Mouse (Mus musculus) neural tube, embryonic 13.5 days (tissue): ENCODE measurements around the gene Mgarp. TPM values are rescaled to one million over a fixed set of nuclear protein-coding genes. Genes with fewer than 3 reads are reported as not detected.
"Not testable (repeated sequence)": the region's sequence is repeated elsewhere in the genome, so short reads cannot be mapped to it uniquely, and the experiment has no call there.

Experiments
- ATAC-seq: fragments of 200-750 bp; cut with Nextera tagmentation; 2 replicates; pipeline ENCODE4 v1.8.0; 2017; ENCODE audit warnings: low read depth, mild to moderate bottlenecking, moderate TSS enrichment, moderate library complexity
- H3K27ac ChIP-seq: fragments of 300-500 bp; sonication (generic); replicated peaks from 2 replicates; pipeline ENCODE4 v1.5.1; 2015; ENCODE audit warnings: moderate library complexity, mild to moderate bottlenecking, inconsistent platforms
- H3K27me3 ChIP-seq: fragments of 300-500 bp; sonication (generic); 2 replicates; pipeline ENCODE4 v1.6.1; 2015; ENCODE audit warnings: mild to moderate bottlenecking, inconsistent platforms
- H3K36me3 ChIP-seq: fragments of 300-500 bp; sonication (generic); 2 replicates; pipeline ENCODE4 v1.6.1; 2015; ENCODE audit warnings: mild to moderate bottlenecking, inconsistent platforms
- H3K4me1 ChIP-seq: fragments of 300-500 bp; sonication (generic); replicated peaks from 2 replicates; pipeline ENCODE4 v1.6.1; 2015; ENCODE audit warnings: inconsistent platforms
- H3K4me2 ChIP-seq: fragments of 300-500 bp; sonication (generic); 2 replicates; pipeline ENCODE4 v1.6.1; 2015; ENCODE audit warnings: inconsistent platforms, mild to moderate bottlenecking, moderate library complexity
- H3K4me3 ChIP-seq: fragments of 300-500 bp; sonication (generic); 2 replicates; pipeline ENCODE4 v1.5.1; 2015; ENCODE audit warnings: mild to moderate bottlenecking, inconsistent platforms
- H3K9ac ChIP-seq: fragments of 300-500 bp; sonication (generic); 2 replicates; pipeline ENCODE4 v1.6.1; 2015; ENCODE audit warnings: moderate library complexity, mild to moderate bottlenecking, inconsistent platforms
- H3K9me3 ChIP-seq: fragments of 300-500 bp; sonication (generic); 2 replicates; pipeline ENCODE4 v1.6.1; 2016; ENCODE audit warnings: inconsistent platforms
- WGBS: fragments of 180-500 bp; shearing (Covaris S2); methylation state at CpG from one replicate; pipeline ENCODE4 v1.1.7; 2015; 5-methylcytosine and 5-hydroxymethylcytosine counted together
- polyA plus RNA-seq: library from polyadenylated mRNA; unstranded; fragments of >200 nt; fragmentation: Nextera tagmentation; extraction: Ambion mirVana; gene quantifications from 2 replicates; pipeline ENCODE4 v1.2.1, GENCODE M21; 2015

The Mgarp gene
- polyA plus RNA-seq, 1 experiment from 2014 or later = 0.28 TPM

DNA sequence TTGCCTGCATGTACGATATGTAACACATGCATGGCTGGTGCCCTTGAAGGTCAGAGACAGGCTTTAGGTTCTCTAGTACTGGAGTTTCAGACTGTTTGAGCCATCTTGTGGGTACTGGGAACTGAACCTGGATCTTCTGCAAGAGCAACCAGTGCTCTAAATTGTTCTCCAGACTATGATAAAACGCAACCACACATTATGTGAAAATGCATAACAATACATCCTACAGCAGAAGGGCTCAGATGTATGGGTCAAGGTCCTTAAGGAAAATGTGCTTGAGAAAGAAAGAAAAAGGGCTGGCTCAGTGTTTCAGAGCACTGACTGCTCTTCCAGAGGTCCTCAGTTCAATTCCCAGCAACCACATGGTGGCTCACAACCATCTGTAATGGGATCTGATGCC, 2.9 kb downstream of the Mgarp start:
- ATAC-seq = no peak
- WGBS = 94% methylated on average over 2 of the region's 2 CpGs
- Histone ChIP-seq H3K9me3 (no peaks in the 10 kb centered on the region), H3K27ac (no peak overlapping the region), H3K4me2 (no peak overlapping the region), H3K27me3 (peaks cover 34% of the 10 kb centered on the region), H3K4me1 (peaks cover 11% of the 10 kb centered on the region), H3K9ac (no peak overlapping the region), H3K36me3 (no peaks in the 10 kb centered on the region), H3K4me3 (no peak overlapping the region)

DNA sequence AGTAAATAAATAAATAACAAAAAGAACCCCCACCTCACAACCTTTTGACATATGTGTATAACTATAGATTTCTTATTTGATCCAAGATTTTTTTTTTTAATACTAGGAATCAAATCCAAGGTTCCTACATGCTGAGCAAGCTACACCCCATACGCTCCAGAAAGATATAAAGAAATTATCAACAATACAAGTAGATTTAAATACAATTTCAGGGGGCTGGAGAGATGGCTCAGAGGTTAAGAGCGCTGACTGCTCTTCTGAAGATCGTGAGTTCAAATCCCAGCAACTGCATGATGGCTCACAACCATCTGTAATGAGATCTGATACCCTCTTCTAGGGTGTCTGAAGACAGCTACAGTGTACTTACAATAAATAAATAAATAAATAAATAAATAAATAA, 3.5 kb downstream of the Mgarp start:
- WGBS = 91% methylated on average over 3 of the region's 3 CpGs
- ATAC-seq, H3K4me3 ChIP-seq, H3K9me3 ChIP-seq, H3K4me2 ChIP-seq, H3K36me3 ChIP-seq, H3K27ac ChIP-seq, H3K9ac ChIP-seq: not testable (repeated sequence)
- peaks cover 12% of the 10 kb centered on the region for H3K4me1 ChIP-seq
- H3K27me3 ChIP-seq = peaks cover 31% of the 10 kb centered on the region

DNA sequence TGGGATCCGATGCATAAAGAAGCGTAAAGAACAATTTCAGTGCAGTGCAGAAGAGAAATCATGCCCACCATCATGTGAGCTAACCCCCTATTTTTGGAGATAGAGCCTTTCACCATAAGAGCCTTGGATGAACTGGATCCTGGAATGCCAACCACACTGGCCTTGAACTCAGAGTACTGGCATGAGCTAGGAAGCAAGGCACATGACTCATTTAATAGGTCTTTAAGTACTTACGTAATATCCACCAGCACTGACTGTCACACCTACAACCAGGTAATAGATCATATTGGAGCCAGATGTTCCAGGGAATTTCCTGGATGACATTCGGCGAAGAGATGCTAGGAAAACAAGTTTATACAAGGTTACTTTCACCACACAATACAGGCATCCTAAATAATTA, 4.9 kb downstream of the Mgarp start:
- Histone ChIP-seq H3K4me2 (no peak overlapping the region), H3K4me3 (no peak overlapping the region), H3K27me3 (peaks cover 21% of the 10 kb centered on the region), H3K9me3 (no peaks in the 10 kb centered on the region), H3K9ac (no peak overlapping the region), H3K4me1 (peaks cover 11% of the 10 kb centered on the region), H3K27ac (no peak overlapping the region), H3K36me3 (no peaks in the 10 kb centered on the region)
- no peak for ATAC-seq
- WGBS = 94% methylated on average over 5 of the region's 5 CpGs

DNA sequence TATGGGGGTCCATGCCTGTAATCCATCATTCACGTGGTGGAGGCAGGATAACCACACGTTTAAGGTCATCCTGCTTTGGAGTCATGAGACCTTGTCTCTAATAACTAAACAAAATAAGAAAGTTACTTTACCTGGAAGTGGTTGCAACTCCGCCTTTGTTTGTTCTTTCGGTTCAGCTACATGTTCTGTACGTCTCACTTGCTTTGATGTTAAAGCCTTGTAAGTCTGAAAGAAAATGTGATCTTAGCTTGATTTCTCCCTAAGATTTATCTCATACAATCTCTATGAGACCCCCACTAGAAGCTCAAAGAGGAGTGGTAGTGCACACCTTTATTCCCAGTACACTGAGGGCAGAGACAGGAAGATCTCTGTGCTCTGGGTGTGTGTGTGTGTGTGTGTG, 5.4 kb downstream of the Mgarp start:
- 90% methylated on average over 5 of the region's 5 CpGs for WGBS

DNA sequence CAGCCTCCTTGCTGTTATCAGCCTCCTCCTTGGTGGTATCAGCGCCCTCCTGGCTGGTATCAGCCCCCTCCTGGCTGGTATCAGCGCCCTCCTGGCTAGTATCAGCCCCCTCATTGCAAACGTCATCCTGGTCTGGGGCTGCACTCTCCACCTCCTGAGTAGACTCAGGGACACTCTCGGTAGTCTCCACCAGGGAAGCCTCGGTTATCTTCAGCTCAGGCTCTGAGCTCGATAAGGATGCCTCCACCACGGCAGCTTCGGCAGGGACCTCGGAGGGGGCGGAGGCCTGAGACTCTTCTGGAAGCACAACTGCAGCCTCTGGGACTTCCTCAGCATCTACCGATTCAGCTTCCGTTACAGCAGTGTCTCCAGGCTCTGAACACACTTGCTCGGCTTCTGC, 7.6 kb downstream of the Mgarp start:
- ATAC-seq = no peak
- Histone ChIP-seq H3K4me3 (peak overlapping the region; percentile 16; the same call in 1 of the 2 replicates), H3K9ac (peak overlapping the region; percentile 60)

More for the DNA sequence above, 5.4 kb downstream of the Mgarp start:
- H3K27me3 ChIP-seq = peaks cover 16% of the 10 kb centered on the region
- no peak overlapping the region for H3K4me2 ChIP-seq
- no peak overlapping the region for H3K9ac ChIP-seq
- no peaks in the 10 kb centered on the region for H3K9me3 ChIP-seq
- peaks cover 6% of the 10 kb centered on the region for H3K4me1 ChIP-seq
- H3K36me3 ChIP-seq = no peaks in the 10 kb centered on the region
- no peak overlapping the region for H3K4me3 ChIP-seq
- H3K27ac ChIP-seq = no peak overlapping the region
- no peak for ATAC-seq

DNA sequence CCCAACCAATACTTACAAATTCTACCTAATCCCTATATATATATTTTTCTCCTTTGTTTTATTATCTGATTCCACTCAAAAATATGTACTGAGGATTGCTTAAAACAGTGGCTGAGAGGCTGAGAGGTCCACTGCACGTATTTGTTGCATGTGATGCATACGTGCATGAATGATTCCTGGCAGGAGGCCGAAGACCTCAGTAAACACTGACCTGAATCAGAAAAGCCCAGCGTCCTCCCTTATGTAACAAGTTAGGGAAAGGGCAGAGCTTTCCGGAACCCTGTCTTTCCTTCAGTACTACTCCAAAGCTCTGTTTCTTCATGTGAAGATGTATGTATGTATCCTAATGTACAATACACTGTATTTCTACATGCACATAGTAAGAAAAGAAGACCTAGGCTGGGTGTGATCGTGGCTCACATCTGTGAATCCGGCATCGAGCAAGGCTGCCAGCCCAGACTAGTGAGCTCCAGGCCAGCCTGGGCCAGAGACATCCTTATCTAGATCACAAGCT, 8.6 kb downstream of the Mgarp start:
- WGBS = 68% methylated on average over 8 of the region's 8 CpGs
- no peak overlapping the region for H3K9ac ChIP-seq
- H3K9me3 ChIP-seq = no peaks in the 10 kb centered on the region
- no peaks in the 10 kb centered on the region for H3K36me3 ChIP-seq
- H3K4me1 ChIP-seq = peaks cover 6% of the 10 kb centered on the region
- 0 out of 2 replicates have a peak, but pooled peaks cover 5% of the 10 kb centered on the region for H3K27me3 ChIP-seq
- H3K4me2 ChIP-seq = no peak overlapping the region
- H3K4me3 ChIP-seq = no peak overlapping the region
- no peak for ATAC-seq
- H3K27ac ChIP-seq = no peak overlapping the region

More for the DNA sequence above, 7.6 kb downstream of the Mgarp start:
- Histone ChIP-seq H3K4me1 (peaks cover 6% of the 10 kb centered on the region), H3K9me3 (no peaks in the 10 kb centered on the region), H3K27ac (no peak overlapping the region), H3K36me3 (no peaks in the 10 kb centered on the region), H3K27me3 (0 out of 2 replicates have a peak, but pooled peaks cover 5% of the 10 kb centered on the region), H3K4me2 (peak overlapping the region; percentile 51)
- WGBS = 4% methylated on average over 13 of the region's 13 CpGs

DNA sequence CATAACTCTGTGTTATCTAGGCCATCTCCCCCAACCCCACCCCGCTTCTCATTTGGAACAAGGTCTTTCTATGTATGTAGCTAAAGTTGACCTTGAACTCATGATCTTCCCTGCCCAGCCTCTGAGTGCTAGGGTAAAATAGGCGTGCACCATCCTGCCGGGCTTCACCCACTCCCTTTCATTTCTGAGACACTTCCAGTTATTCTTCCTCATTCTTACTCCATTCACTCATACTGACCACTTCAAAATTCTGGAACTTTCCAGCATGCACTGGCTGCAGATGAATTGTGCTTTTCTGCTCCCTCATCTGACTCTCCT, 9.4 kb downstream of the Mgarp start:
- 83% methylated on average over 3 of the region's 3 CpGs for WGBS
- H3K27ac ChIP-seq = no peak overlapping the region
- no peaks in the 10 kb centered on the region for H3K36me3 ChIP-seq
- H3K27me3 ChIP-seq = 0 out of 2 replicates have a peak, but pooled peaks cover 5% of the 10 kb centered on the region
- no peak for ATAC-seq
- H3K9me3 ChIP-seq = no peaks in the 10 kb centered on the region
- H3K4me3 ChIP-seq = no peak overlapping the region
- H3K4me2 ChIP-seq = no peak overlapping the region
- no peak overlapping the region for H3K9ac ChIP-seq
- peaks cover 6% of the 10 kb centered on the region for H3K4me1 ChIP-seq

DNA sequence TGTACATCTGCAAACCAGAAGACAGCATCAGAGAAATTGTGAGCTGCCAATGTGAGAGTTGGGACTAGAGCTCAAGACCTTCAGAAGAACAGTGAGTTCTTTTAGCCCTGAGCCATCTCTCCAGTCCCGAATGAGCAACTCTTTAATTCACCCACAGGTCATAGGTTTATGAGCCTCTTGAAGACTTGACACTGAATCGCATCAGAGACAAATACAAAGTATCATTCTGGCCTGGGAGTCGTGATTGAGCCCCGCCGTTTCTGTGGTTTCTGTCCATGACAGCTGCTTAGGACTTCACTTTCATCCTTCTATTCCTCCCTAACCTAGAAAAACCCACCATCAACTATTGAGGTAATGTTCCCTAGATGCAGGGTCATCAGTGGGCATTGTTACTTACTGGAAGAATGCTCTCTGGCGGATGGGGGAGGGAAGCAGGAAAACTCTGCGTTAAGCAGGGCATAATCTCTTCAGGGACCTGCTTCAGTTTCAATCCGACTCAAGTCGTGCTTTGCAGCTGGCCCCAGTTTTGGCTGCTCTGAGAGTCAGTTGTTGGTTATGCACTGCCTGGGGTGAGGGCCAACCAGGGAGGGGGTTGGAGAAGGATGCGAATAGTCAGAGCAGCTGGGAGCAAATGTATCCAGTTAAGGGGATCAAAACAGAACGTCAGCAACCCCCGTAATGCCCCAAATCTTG, 10.0 kb downstream of the Mgarp start:
- no peak for ATAC-seq
- H3K4me2 ChIP-seq = no peak overlapping the region
- H3K9ac ChIP-seq = no peak overlapping the region
- no peak overlapping the region for H3K27ac ChIP-seq
- H3K9me3 ChIP-seq = no peaks in the 10 kb centered on the region
- peaks cover 6% of the 10 kb centered on the region for H3K4me1 ChIP-seq
- WGBS = 48% methylated on average over 12 of the region's 12 CpGs
- H3K36me3 ChIP-seq = no peaks in the 10 kb centered on the region
- H3K27me3 ChIP-seq = 0 out of 2 replicates have a peak, but pooled peaks cover 5% of the 10 kb centered on the region
- H3K4me3 ChIP-seq = no peak overlapping the region

DNA sequence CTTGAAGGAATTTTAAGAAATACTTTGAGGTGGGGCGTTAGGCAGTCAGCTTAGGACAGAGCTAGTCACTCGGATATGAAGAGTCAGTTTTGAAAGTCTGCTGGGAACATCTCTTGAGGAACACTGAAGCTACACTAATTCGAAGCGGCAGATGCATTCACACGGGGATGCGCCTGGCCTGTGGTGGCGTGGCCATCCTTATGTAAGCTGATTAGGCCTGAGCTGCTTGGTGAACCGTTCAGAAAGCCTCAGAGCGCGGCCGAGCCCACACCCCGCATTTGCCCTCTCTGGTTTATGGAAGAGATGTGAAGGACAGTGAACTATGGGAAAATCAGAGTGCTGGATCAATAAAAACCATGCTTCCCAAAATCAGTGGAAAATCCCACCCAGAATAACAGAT, 13.1 kb downstream of the Mgarp start:
- Histone ChIP-seq H3K4me3 (no peak overlapping the region), H3K9ac (no peak overlapping the region), H3K27ac (no peak overlapping the region), H3K9me3 (no peaks in the 10 kb centered on the region), H3K4me2 (no peak overlapping the region), H3K36me3 (no peaks in the 10 kb centered on the region), H3K27me3 (0 out of 2 replicates have a peak, but pooled peaks cover 5% of the 10 kb centered on the region), H3K4me1 (0 out of 2 replicates have a peak, but pooled peaks cover 4% of the 10 kb centered on the region)
- 63% methylated on average over 12 of the region's 12 CpGs for WGBS
- ATAC-seq = no peak

DNA sequence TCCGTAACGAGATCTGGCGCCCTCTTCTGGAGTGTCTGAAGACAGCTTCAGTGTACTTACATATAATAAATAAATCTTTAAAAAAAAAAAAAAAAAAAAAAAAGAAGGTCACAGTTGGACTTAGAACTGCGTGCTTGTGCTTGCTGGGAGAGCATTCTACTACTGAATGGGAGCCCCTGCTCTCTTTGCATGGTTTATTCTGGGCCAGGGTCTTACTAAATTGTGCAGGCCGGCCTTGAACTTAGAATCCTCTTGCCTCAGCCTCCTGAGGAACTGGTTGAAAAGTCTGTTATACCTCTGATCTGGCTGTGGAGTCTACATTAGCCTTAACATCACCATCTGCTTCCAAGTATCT, 15.9 kb downstream of the Mgarp start:
- Histone ChIP-seq H3K4me1 (peaks cover 8% of the 10 kb centered on the region; the same call in 1 of the 2 replicates), H3K27me3 (no peaks in the 10 kb centered on the region), H3K4me3 (no peak overlapping the region), H3K9ac (no peak overlapping the region), H3K36me3 (no peaks in the 10 kb centered on the region), H3K9me3 (no peaks in the 10 kb centered on the region), H3K27ac (no peak overlapping the region), H3K4me2 (no peak overlapping the region)
- 71% methylated on average over 4 of the region's 5 CpGs for WGBS
- ATAC-seq = no peak

DNA sequence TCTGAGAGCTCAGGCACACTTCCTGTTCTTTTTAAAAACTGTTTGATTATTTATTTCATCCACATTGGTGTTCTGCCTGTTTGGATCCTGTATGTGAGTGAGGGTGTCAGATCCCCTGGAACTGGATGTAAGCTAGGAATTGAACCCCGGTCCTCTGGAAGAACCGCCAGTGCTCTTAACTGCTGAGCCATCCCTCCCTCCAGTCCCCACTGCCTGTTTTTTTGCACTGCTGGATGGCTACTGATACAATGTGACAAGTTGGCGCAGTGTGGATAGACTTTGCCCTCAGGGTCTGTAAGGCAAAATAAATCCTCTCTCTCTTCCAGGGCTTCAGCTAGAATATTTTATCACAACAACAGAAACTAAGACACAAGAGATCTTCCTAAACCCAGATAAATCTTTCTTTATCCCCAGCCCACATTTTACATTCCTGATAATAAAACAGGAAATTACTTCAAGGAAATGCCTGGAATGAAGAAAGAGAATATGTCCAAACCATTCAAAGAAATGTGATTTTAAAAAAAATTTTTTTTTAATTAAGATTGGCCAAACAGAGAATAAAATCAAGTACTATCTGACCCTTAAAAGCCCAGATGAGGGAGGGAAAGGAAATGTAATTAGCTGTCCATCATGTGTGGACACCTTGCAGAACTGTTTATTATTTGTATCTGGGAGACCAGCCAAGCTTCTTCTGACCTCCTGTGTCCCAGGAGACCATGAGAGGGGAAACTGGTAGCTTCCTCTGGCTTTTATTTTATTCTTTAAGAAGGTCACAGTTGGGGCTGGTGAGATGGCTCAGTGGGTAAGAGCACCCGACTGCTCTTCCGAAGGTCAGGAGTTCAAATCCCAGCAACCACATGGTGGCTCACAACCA, 16.5 kb downstream of the Mgarp start:
- no peaks in the 10 kb centered on the region for H3K36me3 ChIP-seq
- H3K27ac ChIP-seq = no peak overlapping the region
- no peak overlapping the region for H3K9ac ChIP-seq
- ATAC-seq = no peak
- peaks cover 8% of the 10 kb centered on the region; the same call in 1 of the 2 replicates for H3K4me1 ChIP-seq
- H3K4me2 ChIP-seq = no peak overlapping the region
- no peaks in the 10 kb centered on the region for H3K27me3 ChIP-seq
- 78% methylated on average over 5 of the region's 5 CpGs for WGBS
- H3K9me3 ChIP-seq = no peaks in the 10 kb centered on the region
- no peak overlapping the region for H3K4me3 ChIP-seq

DNA sequence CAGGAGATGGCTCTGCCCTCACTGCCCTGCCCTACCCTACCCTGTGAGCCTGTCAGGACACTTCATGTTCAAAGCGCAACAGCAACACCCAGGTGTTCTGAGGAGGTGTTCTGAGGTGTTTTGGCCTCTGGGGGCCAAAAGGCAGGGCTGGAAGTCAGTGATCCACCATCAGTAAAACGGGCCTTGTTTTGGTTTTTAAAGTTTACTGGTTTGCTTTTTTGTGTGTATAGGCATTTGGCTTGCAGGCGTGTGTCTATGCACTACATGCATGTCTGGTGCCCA, 17.9 kb downstream of the Mgarp start:
- peak overlapping the region; percentile 41 for H3K4me2 ChIP-seq
- peaks cover 8% of the 10 kb centered on the region; the same call in 1 of the 2 replicates for H3K4me1 ChIP-seq
- peak; percentile 43; the same call in 1 of the 2 replicates for ATAC-seq
- no peak overlapping the region for H3K9ac ChIP-seq
- no peak overlapping the region for H3K27ac ChIP-seq
- H3K27me3 ChIP-seq = no peaks in the 10 kb centered on the region
- H3K36me3 ChIP-seq = no peaks in the 10 kb centered on the region
- H3K4me3 ChIP-seq = no peak overlapping the region
- 85% methylated on average over 3 of the region's 3 CpGs for WGBS
- no peaks in the 10 kb centered on the region for H3K9me3 ChIP-seq
